Mouse (Mus musculus): ENCODE measurements around the gene H2afy2. TPM values are rescaled to one million over a fixed set of nuclear protein-coding genes. Genes with fewer than 3 reads are reported as not detected.

H2afy2 gene
- polyA plus RNA-seq, 1 experiment = 41.2 TPM

GRCm38 (mm10) chr10:61825536-61825935 is 41.6 kb upstream of the H2afy2 start:
- Histone ChIP-seq H3K27ac (ENCODE audit: insufficient read depth, low read length) (no peak overlapping the region), H3K4me1 (ENCODE audit: control insufficient read depth, insufficient read depth, low read length) (no peaks in the 10 kb centered on the region; the same call in none of the 2 replicates), H3K4me3 (ENCODE audit: insufficient read depth, low read length) (no peak overlapping the region)
- no peak for TF ChIP-seq CTCF (IDR thresholded peaks at IDR 0.05; ENCODE audit: borderline replicate concordance, insufficient read depth, low read length)
- TF ChIP-seq POLR2A (IDR thresholded peaks at IDR 0.05; ENCODE audit: low read depth, low read length) = no peak

GRCm38 (mm10) chr10:61823731-61824115 is 39.8 kb upstream of the H2afy2 start:
- Histone ChIP-seq H3K4me3 (ENCODE audit: insufficient read depth, low read length) (no peak overlapping the region), H3K4me1 (ENCODE audit: control insufficient read depth, insufficient read depth, low read length) (no peaks in the 10 kb centered on the region; the same call in none of the 2 replicates), H3K27ac (ENCODE audit: insufficient read depth, low read length) (peak overlapping the region; percentile 13; the same call in 1 of the 2 replicates)
- TF ChIP-seq CTCF (IDR thresholded peaks at IDR 0.05; ENCODE audit: borderline replicate concordance, insufficient read depth, low read length) = no peak
- TF ChIP-seq POLR2A (IDR thresholded peaks at IDR 0.05; ENCODE audit: low read depth, low read length) = no peak

GRCm38 (mm10) chr10:61822968-61823730 is 39.2 kb upstream of the H2afy2 start:
- peak overlapping the region; percentile 13; the same call in 1 of the 2 replicates for H3K27ac ChIP-seq (ENCODE audit: insufficient read depth, low read length)
- no peak overlapping the region for H3K4me3 ChIP-seq (ENCODE audit: insufficient read depth, low read length)
- TF ChIP-seq CTCF (IDR thresholded peaks at IDR 0.05; ENCODE audit: borderline replicate concordance, insufficient read depth, low read length) (no peak), POLR2A (IDR thresholded peaks at IDR 0.05; ENCODE audit: low read depth, low read length) (no peak)
- H3K4me1 ChIP-seq (ENCODE audit: control insufficient read depth, insufficient read depth, low read length) = no peaks in the 10 kb centered on the region; the same call in none of the 2 replicates

GRCm38 (mm10) chr10:61820050-61820449 is 36.1 kb upstream of the H2afy2 start:
- Histone ChIP-seq H3K4me1 (ENCODE audit: control insufficient read depth, insufficient read depth, low read length) (no peaks in the 10 kb centered on the region; the same call in none of the 2 replicates), H3K4me3 (ENCODE audit: insufficient read depth, low read length) (no peak overlapping the region)
- no peak for TF ChIP-seq CTCF (IDR thresholded peaks at IDR 0.05; ENCODE audit: borderline replicate concordance, insufficient read depth, low read length)
- no peak for TF ChIP-seq POLR2A (IDR thresholded peaks at IDR 0.05; ENCODE audit: low read depth, low read length)

GRCm38 (mm10) chr10:61811987-61812386 is 28.0 kb upstream of the H2afy2 start:
- peak overlapping the region; percentile 29 for H3K27ac ChIP-seq (ENCODE audit: insufficient read depth, low read length)
- no peak for TF ChIP-seq POLR2A (IDR thresholded peaks at IDR 0.05; ENCODE audit: low read depth, low read length)
- no peak for TF ChIP-seq CTCF (IDR thresholded peaks at IDR 0.05; ENCODE audit: borderline replicate concordance, insufficient read depth, low read length)
- no peak overlapping the region for H3K4me3 ChIP-seq (ENCODE audit: insufficient read depth, low read length)
- no peaks in the 10 kb centered on the region for H3K4me1 ChIP-seq (ENCODE audit: control insufficient read depth, insufficient read depth, low read length)

More at GRCm38 (mm10) chr10:61820050-61820449, 36.1 kb upstream of the H2afy2 start:
- no peak overlapping the region for H3K27ac ChIP-seq (ENCODE audit: insufficient read depth, low read length)

GRCm38 (mm10) chr10:61798133-61798576 is 14.2 kb upstream of the H2afy2 start:
- no peaks in the 10 kb centered on the region for H3K4me1 ChIP-seq (ENCODE audit: control insufficient read depth, insufficient read depth, low read length)
- no peak overlapping the region for H3K27ac ChIP-seq (ENCODE audit: insufficient read depth, low read length)
- TF ChIP-seq POLR2A (IDR thresholded peaks at IDR 0.05; ENCODE audit: low read depth, low read length) (no peak), CTCF (IDR thresholded peaks at IDR 0.05; ENCODE audit: borderline replicate concordance, insufficient read depth, low read length) (no peak)
- no peak overlapping the region for H3K4me3 ChIP-seq (ENCODE audit: insufficient read depth, low read length)

- TF ChIP-seq POLR2A (IDR thresholded peaks at IDR 0.05; ENCODE audit: low read depth, low read length) (no peak), CTCF (IDR thresholded peaks at IDR 0.05; ENCODE audit: borderline replicate concordance, insufficient read depth, low read length) (no peak)
- Histone ChIP-seq H3K27ac (ENCODE audit: insufficient read depth, low read length) (no peak overlapping the region), H3K4me1 (ENCODE audit: control insufficient read depth, insufficient read depth, low read length) (no peaks in the 10 kb centered on the region)
Measured at GRCm38 (mm10) chr10:61795458-61795857, 11.5 kb upstream of the H2afy2 start.

GRCm38 (mm10) chr10:61794971-61795370 is 11.0 kb upstream of the H2afy2 start:
- no peaks in the 10 kb centered on the region for H3K4me1 ChIP-seq (ENCODE audit: control insufficient read depth, insufficient read depth, low read length)
- H3K4me3 ChIP-seq (ENCODE audit: insufficient read depth, low read length) = no peak overlapping the region

More at GRCm38 (mm10) chr10:61795458-61795857, 11.5 kb upstream of the H2afy2 start:
- H3K4me3 ChIP-seq (ENCODE audit: insufficient read depth, low read length) = no peak overlapping the region

GRCm38 (mm10) chr10:61793015-61793414 is 9.1 kb upstream of the H2afy2 start:
- Histone ChIP-seq H3K4me3 (ENCODE audit: insufficient read depth, low read length) (no peak overlapping the region), H3K4me1 (ENCODE audit: control insufficient read depth, insufficient read depth, low read length) (no peaks in the 10 kb centered on the region), H3K27ac (ENCODE audit: insufficient read depth, low read length) (no peak overlapping the region)
- no peak for TF ChIP-seq CTCF (IDR thresholded peaks at IDR 0.05; ENCODE audit: borderline replicate concordance, insufficient read depth, low read length)
- no peak for TF ChIP-seq POLR2A (IDR thresholded peaks at IDR 0.05; ENCODE audit: low read depth, low read length)

More at GRCm38 (mm10) chr10:61794971-61795370, 11.0 kb upstream of the H2afy2 start:
- TF ChIP-seq POLR2A (IDR thresholded peaks at IDR 0.05; ENCODE audit: low read depth, low read length) (no peak), CTCF (IDR thresholded peaks at IDR 0.05; ENCODE audit: borderline replicate concordance, insufficient read depth, low read length) (no peak)
- H3K27ac ChIP-seq (ENCODE audit: insufficient read depth, low read length) = no peak overlapping the region

GRCm38 (mm10) chr10:61788499-61788898 is 4.6 kb upstream of the H2afy2 start:
- Histone ChIP-seq H3K4me3 (ENCODE audit: insufficient read depth, low read length) (no peak overlapping the region), H3K27ac (ENCODE audit: insufficient read depth, low read length) (no peak overlapping the region), H3K4me1 (ENCODE audit: control insufficient read depth, insufficient read depth, low read length) (no peaks in the 10 kb centered on the region)
- no peak for TF ChIP-seq CTCF (IDR thresholded peaks at IDR 0.05; ENCODE audit: borderline replicate concordance, insufficient read depth, low read length)

Data from embryonic fibroblast, embryonic 13.5 days (primary cell).